Mouse (Mus musculus) left cerebral cortex, adult 2 months (tissue): ENCODE data around the gene A630023A22Rik. TPM values are rescaled to one million over a fixed set of nuclear protein-coding genes. Genes with fewer than 3 reads are reported as not detected.
A peak's percentile ranks its signal among the peaks of the same experiment; 100 is the strongest.

Experiments used
- DNase-seq, 2 experiments: peaks; one replicate each; pipeline ENCODE4 v3.0.0; 2021 to 2022; ENCODE audit warnings: low spot score in 2 of 2, mixed read lengths in 1 of 2; ENCODE audit errors: extremely low spot score in 1 of 2
- H3K27ac ChIP-seq: fragments of 200-600 bp; 2 replicates; pipeline ENCODE4 v1.8.1; 2022
- H3K4me3 ChIP-seq: fragments of 200-600 bp; 2 replicates; pipeline ENCODE4 v1.8.1; 2022
- CTCF ChIP-seq: fragments of 200-600 bp; IDR thresholded peaks from 2 replicates; pipeline ENCODE4 v1.8.1; 2022; ENCODE audit warnings: antibody characterized with exemption, mild to moderate bottlenecking, moderate library complexity
- intact Hi-C: fragments of 180-260 bp; cut with DNase I; formaldehyde crosslinking; loops from one replicate; pipeline ENCODE4 v1.15.1; 2025
- total RNA-seq, 2 experiments: library from RNA; stranded (reverse); gene quantifications; 2 replicates each; pipeline ENCODE4 v1.2.3; 2021

The A630023A22Rik gene
- total RNA-seq, 2 experiments from 2014 or later = not detected

DNA sequence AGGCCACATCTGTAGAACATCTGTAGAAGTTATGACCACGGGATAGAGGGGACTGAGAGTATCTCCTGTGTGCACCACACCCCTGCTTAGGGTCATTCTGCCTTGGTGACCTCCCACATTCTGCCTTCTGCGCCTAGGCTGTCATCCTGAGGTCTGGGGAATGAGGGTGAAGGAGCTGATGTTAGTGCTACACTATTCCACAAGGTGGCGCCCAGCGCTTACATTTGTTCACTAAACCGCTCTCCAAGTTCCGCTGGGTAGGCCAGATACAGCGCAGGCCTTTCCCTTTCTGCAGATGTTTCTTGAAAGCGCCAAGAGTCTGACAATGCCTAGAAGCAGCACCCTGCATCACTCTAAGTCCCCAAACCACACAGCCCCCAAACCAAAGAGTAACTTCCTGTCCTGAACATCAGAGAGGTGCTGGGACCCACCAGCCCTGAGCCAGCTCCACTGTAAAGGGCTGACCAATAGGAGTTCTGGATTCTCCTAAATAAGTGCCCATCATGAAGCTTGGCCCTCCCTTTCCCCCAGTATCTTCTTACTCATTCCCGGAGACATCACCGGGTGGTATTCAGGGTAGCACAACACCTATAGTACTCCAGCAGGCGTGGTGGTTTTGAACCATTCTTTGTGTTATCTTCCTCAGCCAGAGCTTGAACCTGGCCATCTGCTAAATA lies 22.1 kb downstream of the A630023A22Rik start:
- H3K4me3 ChIP-seq = no peak overlapping the region
- intact Hi-C loops = loop anchor here (1.0 to 10.0 kb wide), 7 partner anchors 25 to 694 kb away; no protein-coding TSS in a partner anchor
- peak; percentile 77 for TF ChIP-seq CTCF
- no peak overlapping the region for H3K27ac ChIP-seq
- DNase-seq = peak; percentile 69 to 71

DNA sequence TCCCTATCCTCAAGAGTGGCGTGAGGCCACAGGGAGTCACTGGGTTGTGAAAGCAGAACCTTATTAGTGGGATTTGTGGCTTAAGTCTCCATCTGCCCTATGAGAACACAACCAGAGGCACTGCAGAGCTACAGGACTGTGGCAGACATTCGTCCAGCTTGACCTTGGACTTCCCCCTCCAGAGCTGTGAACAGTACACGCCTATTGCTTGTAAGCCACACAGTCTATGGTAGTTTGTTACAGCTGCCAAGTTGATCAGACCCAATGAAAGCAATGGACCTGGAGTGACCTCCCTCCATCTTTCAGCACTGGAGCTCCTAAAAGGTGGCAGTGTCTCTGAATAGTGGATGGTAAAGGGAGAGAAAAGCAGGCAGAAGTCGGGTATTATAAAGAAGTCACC lies 24.3 kb downstream of the A630023A22Rik start:
- no peak for TF ChIP-seq CTCF

DNA sequence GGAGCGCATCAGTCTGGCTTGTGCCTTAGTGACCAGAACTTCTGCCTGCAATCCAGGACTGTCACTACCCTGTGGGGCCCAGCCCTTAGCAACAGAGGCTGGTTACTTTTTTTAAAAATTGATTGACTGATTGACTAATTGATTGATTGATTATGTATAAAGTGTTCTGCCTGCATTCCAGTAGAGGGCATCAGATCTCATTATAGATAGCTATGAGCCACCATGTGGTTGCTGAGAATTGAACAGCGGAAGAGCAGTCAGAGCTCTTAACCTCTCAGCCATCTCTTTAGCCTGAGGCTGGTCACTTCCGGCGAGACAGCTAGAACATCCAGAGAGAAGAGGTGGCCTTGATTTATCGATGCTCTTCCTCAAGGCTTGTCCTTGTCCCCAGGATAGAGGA lies 25.3 kb downstream of the A630023A22Rik start:
- H3K4me3 ChIP-seq = no peak overlapping the region
- TF ChIP-seq CTCF = peak; percentile 16; the same call in 1 of the 2 replicates
- no peak overlapping the region for H3K27ac ChIP-seq
- no peak for DNase-seq
- intact Hi-C loops = no loop called here

More for the DNA sequence above, 24.3 kb downstream of the A630023A22Rik start:
- DNase-seq = no peak
- H3K27ac ChIP-seq = no peak overlapping the region
- no peak overlapping the region for H3K4me3 ChIP-seq
- intact Hi-C loops = no loop called here

DNA sequence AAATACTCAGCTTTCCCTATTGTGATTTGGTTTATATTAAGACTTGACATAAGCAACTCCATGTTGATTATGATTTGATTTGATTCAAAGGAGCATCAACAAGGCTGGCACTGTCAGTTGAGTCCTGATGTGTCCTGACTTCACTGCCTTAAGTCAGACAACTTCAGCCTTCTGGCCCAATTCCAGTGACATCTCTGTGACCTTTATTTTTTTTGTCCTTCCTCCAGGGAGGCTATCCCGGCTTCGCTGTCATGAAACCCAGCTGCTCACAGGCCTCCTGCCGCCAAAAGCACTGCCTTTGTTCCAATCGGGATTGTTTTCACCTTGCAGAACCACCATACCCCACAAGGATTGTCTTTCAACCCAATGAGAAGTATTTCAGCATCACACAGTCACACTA lies 27.2 kb downstream of the A630023A22Rik start:
- Histone ChIP-seq H3K27ac (no peak overlapping the region), H3K4me3 (no peak overlapping the region)
- no peak for TF ChIP-seq CTCF
- no peak for DNase-seq
- intact Hi-C loops = no loop called here

DNA sequence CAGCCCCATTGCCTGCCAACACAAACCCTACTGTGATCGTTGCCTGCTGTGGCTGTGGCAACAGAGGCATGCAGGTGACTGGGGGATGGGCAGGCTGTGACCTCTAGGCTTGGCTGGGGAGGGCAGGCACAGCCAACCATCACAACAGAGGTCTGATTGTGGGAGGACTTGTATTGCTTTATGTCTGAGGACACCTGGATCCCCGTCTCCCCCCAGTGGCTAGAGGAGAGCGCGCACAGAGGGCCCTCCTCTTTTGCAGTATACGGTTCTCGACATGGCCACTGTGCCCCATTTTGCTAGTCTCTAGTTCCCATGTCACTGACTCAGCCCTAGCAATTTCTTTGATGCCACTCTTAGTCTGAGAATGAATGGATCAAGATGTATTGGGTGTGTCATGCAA lies 30.9 kb downstream of the A630023A22Rik start:
- intact Hi-C loops = no loop called here
- Histone ChIP-seq H3K4me3 (no peak overlapping the region), H3K27ac (no peak overlapping the region)
- DNase-seq = no peak
- TF ChIP-seq CTCF = no peak; the same call in none of the 2 replicates

DNA sequence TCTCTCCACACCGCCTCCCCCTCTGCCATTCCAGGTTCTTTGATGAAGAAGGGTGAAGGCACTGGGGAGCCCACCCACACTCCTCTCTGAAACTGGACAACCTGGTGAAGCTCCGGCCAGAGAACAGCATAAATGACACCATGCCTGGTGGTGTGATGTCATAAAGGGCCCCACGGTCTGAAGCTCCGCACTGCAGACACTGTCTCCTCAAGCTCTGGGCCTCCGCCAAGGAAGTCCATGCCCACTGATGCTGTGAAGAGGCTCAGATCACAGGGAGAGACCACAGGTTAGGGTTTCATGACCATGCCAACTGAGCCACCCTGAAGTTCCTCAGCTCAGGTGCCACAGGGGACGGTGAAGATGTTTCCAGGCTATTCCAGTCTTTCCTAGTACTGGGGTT lies 50.0 kb downstream of the A630023A22Rik start, which contains the start of gene Antxrl:
Gene Antxrl, plus strand, starts transcription at position 192 of the 400 bp plus-strand sequence.
- DNase-seq = no peak
- H3K4me3 ChIP-seq = no peak within 1 kb of the TSS
- intact Hi-C loops = no loop called here
- H3K27ac ChIP-seq = no peak within 1 kb of the TSS
- no peak for TF ChIP-seq CTCF

DNA sequence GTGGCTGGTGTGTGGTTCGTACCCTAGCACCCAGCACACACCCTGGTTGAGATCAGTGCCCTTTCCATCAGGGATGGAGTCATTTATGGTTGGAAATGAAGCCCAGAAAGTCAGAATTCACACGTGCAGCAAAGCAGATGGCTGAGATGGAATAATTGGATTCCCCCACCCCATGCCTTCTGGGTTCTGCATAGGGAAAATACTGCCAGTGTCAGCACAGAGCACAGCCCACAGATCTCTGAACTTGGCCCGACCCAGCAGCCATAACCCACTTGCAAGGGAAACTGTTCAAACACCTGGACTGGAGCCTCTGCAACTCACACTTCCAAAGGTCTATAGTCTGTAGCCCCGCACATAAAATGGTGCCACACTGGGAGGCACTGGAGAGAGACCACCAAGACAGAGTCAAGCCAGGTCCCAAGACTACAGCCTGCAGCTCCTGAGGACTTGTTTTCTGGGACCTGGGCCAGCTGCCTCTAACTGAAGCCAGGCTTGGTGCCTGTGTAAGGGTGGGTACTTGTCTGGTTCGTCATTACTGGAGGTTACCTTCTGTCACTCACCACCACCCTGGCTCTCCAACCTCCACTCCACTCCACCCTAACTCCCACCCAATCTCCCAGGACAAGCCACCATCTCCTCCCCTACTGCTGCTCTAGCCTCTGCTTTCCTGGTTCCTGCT lies 52.3 kb downstream of the A630023A22Rik start:
- Histone ChIP-seq H3K27ac (no peak overlapping the region), H3K4me3 (no peak overlapping the region)
- no peak for DNase-seq
- no peak for TF ChIP-seq CTCF
- intact Hi-C loops = no loop called here

DNA sequence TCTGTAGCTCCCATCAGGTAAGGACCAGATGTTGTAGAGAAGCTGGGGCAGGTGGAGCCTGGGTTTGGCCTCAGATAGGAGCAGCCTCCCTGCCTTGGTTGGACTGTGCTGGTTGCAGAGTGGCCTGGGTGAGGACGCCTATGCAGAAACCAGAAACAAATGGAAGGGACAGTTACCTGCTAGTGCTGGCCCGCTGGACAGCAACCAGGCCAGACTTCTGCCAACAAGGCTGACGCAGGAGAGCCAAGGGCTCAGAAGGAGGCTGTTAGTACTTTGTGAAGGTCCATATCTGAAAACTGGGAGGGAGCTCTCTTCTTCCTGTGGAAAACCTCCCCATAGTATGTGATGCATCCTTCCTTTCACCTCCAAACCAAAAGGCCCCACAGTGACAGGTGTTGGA lies 59.2 kb downstream of the A630023A22Rik start:
- Histone ChIP-seq H3K27ac (no peak overlapping the region), H3K4me3 (no peak overlapping the region)
- DNase-seq = no peak
- TF ChIP-seq CTCF = no peak
- intact Hi-C loops = no loop called here

DNA sequence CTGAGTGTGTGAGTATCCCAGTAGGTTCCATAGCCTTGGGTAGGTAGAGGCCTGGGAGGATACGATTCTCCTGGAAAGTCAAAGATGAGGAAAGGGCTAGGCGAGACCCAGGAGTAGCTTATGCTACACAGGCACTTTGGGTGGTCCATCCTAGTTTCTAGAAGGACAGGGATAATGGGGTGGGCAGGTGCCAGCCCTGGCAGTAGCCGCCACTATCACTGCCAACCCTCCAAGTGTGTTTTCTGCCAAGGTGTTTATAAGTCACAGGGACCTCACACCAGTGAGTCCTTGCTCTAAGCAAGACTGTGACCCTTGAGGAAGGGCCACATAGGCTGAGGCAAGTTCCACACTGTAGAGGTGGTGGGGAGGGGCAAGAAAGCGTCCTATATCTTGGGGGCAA lies 61.3 kb downstream of the A630023A22Rik start:
- no peak for TF ChIP-seq CTCF
- Histone ChIP-seq H3K4me3 (no peak overlapping the region), H3K27ac (no peak overlapping the region)
- DNase-seq = no peak
- intact Hi-C loops = no loop called here

DNA sequence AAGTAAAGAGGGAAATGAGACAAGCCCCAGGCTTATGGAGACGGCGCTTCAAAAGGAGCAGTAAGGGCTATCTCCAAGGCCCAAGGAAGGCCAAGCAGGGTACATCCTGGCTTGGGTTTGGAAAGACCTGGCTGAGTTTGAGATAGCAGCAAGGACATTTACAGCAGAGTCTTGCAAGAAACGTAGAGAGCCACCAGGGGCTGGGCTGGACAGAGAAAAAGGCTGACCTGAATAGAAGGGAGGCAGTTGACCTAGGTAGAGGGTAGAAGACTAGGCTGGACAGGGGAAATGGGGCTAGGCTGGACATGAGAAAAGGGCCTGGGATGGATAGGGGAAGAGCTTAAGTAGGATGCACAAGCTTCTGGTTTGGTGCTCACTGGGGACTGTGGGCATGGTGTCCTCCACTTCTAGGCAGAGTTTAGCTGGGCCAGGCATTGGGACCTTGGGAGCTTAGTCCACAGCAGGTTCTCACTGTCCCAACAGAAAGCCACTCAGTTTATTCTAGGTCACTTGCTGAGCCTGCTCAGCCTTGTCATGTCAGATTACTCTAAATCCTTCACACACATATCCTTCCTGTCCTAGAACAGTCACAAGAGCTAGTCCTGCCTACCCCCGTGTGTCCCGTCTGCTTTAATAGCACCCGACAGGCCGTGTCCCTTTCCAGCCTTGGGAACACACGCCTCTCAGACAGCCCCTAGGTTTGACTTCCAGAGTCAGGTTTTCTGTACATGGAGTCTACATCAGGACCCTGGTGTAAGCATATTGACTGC lies 68.5 kb downstream of the A630023A22Rik start:
- no peak overlapping the region for H3K27ac ChIP-seq
- H3K4me3 ChIP-seq = no peak overlapping the region
- no peak for DNase-seq
- intact Hi-C loops = no loop called here
- TF ChIP-seq CTCF = no peak

DNA sequence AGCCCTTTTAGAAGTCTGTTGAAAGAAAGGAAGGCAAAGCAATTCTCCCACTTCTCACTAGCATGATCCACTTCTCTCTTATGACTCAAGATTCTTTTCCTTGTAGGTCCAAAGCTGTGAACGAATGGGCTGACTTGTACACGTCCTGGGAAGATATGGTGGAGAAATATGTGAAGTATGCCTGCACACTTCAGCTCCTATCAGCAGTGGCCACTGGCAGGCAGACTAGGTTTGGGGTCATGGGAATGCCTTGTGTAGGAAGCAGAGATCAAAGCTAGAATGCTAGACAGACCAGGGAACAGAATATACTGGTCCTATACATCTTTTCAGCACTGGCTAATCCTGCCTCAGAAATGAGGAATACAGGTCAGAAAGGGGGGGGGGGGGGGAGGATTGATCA lies 75.8 kb downstream of the A630023A22Rik start:
- intact Hi-C loops = no loop called here
- Histone ChIP-seq H3K27ac (no peak overlapping the region), H3K4me3 (no peak overlapping the region)
- TF ChIP-seq CTCF = no peak
- no peak for DNase-seq

DNA sequence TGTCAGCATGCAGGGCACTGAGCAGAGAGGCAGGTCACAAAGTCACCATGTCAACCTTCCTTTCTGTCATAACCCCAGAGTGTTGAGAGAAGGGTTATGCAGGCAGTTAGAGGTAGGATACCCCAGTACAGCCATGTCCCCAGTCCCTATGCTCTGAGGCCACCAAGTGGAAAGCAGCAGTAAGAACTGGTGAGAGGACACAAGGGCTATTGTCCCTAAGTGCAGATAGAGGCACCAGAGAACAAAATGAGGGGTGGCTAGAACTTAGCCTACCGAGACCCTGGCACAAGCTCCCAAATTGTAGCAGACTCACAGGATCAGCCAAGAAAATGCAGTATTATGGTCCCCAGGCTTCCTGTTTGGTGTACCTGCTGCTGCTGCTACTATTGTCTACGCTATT lies 85.6 kb downstream of the A630023A22Rik start:
- Histone ChIP-seq H3K27ac (no peak overlapping the region), H3K4me3 (no peak overlapping the region)
- intact Hi-C loops = no loop called here
- no peak for DNase-seq
- TF ChIP-seq CTCF = peak; percentile 12
